Mouse (Mus musculus): ENCODE measurements around the gene Lrrfip2.

Gene Lrrfip2

GRCm38 (mm10) chr9:111155764-111156458 is 38.5 kb downstream of the Lrrfip2 start:
- DNase-seq (ENCODE audit: low read depth in 2 of 2, low spot score in 2 of 2) = no peak

GRCm38 (mm10) chr9:111159562-111159961 is 42.2 kb downstream of the Lrrfip2 start:
- no peak for DNase-seq (ENCODE audit: low read depth in 2 of 2, low spot score in 2 of 2)

- DNase-seq (ENCODE audit: low read depth in 2 of 2, low spot score in 2 of 2) = no peak
Observed at GRCm38 (mm10) chr9:111161213-111161612, 43.8 kb downstream of the Lrrfip2 start.

- no peak for DNase-seq (ENCODE audit: low read depth in 2 of 2, low spot score in 2 of 2)
Observed at GRCm38 (mm10) chr9:111166612-111167011, 49.2 kb downstream of the Lrrfip2 start.

- no peak for DNase-seq (ENCODE audit: low read depth in 2 of 2, low spot score in 2 of 2)
Observed at GRCm38 (mm10) chr9:111170430-111170829, 53.0 kb downstream of the Lrrfip2 start.

GRCm38 (mm10) chr9:111174071-111174470 is 56.7 kb downstream of the Lrrfip2 start:
- no peak for DNase-seq (ENCODE audit: low read depth in 2 of 2, low spot score in 2 of 2)

GRCm38 (mm10) chr9:111178971-111179370 is 61.6 kb downstream of the Lrrfip2 start:
- no peak for DNase-seq (ENCODE audit: low read depth in 2 of 2, low spot score in 2 of 2)

GRCm38 (mm10) chr9:111182176-111182575 is 64.8 kb downstream of the Lrrfip2 start:
- DNase-seq (ENCODE audit: low read depth in 2 of 2, low spot score in 2 of 2) = no peak

GRCm38 (mm10) chr9:111184929-111185328 is 67.5 kb downstream of the Lrrfip2 start:
- DNase-seq (ENCODE audit: low read depth in 2 of 2, low spot score in 2 of 2) = no peak

- no peak for DNase-seq (ENCODE audit: low read depth in 2 of 2, low spot score in 2 of 2)
Observed at GRCm38 (mm10) chr9:111186861-111187260, 69.5 kb downstream of the Lrrfip2 start.

- no peak for DNase-seq (ENCODE audit: low read depth in 2 of 2, low spot score in 2 of 2)
Observed at GRCm38 (mm10) chr9:111188731-111189130, 71.3 kb downstream of the Lrrfip2 start.

GRCm38 (mm10) chr9:111193211-111193610 is 75.8 kb downstream of the Lrrfip2 start:
- no peak for DNase-seq (ENCODE audit: low read depth in 2 of 2, low spot score in 2 of 2)

GRCm38 (mm10) chr9:111197116-111197515 is 79.7 kb downstream of the Lrrfip2 start:
- no peak for DNase-seq (ENCODE audit: low read depth in 2 of 2, low spot score in 2 of 2)

- no peak for DNase-seq (ENCODE audit: low read depth in 2 of 2, low spot score in 2 of 2)
Observed at GRCm38 (mm10) chr9:111197712-111198111, 80.3 kb downstream of the Lrrfip2 start.

GRCm38 (mm10) chr9:111198332-111198731 is 80.9 kb downstream of the Lrrfip2 start:
- no peak for DNase-seq (ENCODE audit: low read depth in 2 of 2, low spot score in 2 of 2)

GRCm38 (mm10) chr9:111200208-111200607 is 82.8 kb downstream of the Lrrfip2 start:
- no peak for DNase-seq (ENCODE audit: low read depth in 2 of 2, low spot score in 2 of 2)

- no peak for DNase-seq (ENCODE audit: low read depth in 2 of 2, low spot score in 2 of 2)
Observed at GRCm38 (mm10) chr9:111204601-111205375, 87.4 kb downstream of the Lrrfip2 start.

- no peak for DNase-seq (ENCODE audit: low read depth in 2 of 2, low spot score in 2 of 2)
Observed at GRCm38 (mm10) chr9:111207683-111208082, 90.3 kb downstream of the Lrrfip2 start.

GRCm38 (mm10) chr9:111208185-111208584 is 90.8 kb downstream of the Lrrfip2 start:
- no peak for DNase-seq (ENCODE audit: low read depth in 2 of 2, low spot score in 2 of 2)

- DNase-seq (ENCODE audit: low read depth in 2 of 2, low spot score in 2 of 2) = no peak
Observed at GRCm38 (mm10) chr9:111209158-111209699, 91.8 kb downstream of the Lrrfip2 start.

GRCm38 (mm10) chr9:111210412-111210811 is 93.0 kb downstream of the Lrrfip2 start:
- no peak for DNase-seq (ENCODE audit: low read depth in 2 of 2, low spot score in 2 of 2)

All from CD8-positive naive resting alpha-beta T cell, adult 2 months (primary cell).